Mouse (Mus musculus) layer of hippocampus, adult 8-10 months (tissue): ENCODE data around the gene Lrch3. TPM values are rescaled to one million over a fixed set of nuclear protein-coding genes. Genes with fewer than 3 reads are reported as not detected.

Experiments
- DNase-seq, 2 experiments: peaks; one replicate each; pipeline ENCODE4 v3.0.0; 2022; ENCODE audit warnings: low spot score in 2 of 2
- total RNA-seq, 4 experiments: library from RNA; stranded (reverse); gene quantifications; 2 replicates each; pipeline ENCODE4 v1.2.4; 2022

Lrch3 gene
- total RNA-seq, 4 experiments from 2014 or later: 35.9 to 54.4 (median 46.4) TPM

DNA sequence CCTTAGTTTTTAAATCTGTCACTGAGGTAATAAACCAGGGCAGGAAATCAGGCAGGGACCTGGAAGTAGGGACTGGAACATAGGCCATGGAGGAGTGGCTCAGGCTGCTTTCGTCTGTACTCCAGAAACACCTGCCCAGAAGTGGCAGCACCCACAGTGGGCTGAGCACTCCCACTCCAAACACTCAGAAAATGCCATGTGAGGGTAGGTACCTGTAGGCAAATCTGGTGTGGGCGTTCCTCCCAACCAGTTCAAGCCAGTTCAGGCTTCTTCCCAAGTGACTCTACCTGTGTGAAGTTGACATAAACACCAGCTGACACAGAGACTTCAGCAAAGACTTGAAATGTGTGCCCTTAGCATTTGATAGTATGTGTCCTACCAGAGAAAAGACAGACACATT, 70.7 kb downstream of the Lrch3 start:
- DNase-seq: no peak

DNA sequence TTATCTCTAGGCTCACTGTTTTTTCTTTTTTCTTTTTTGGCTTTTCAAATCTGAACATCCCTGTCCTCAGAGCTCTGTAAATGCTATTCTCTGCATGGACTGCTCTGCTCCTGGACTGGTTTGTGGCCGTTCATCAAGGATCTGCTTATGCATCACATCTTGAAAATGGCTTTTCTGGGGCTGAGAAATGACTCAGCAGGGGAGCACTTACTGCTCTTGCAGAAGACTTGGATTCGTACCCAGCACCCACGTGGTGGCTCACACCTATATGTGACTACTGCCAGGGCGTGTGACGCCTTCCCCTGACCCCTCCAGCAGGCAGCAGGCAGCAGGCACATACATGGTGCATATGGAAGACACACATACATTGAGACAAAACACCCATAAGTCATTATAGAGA, 78.3 kb downstream of the Lrch3 start:
- no peak for DNase-seq

DNA sequence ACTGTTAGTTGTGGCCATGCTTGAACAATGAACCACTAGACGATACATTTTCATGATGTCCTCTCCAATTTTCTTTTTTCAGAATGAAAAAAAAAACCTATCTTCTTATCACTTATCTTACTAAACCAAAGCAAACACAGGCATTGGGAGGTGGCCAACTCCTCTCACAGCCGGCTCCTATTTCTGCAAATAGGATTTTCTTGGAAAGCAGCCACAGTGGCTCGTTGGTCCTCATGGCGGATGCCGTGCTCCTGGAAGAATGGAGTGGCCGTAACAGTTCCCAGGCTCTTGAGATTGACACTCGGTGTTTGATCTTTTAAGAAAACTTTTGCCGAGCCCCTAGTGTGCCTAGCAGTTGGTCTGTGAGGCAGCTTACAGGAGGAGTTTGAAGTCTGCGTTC, 91.3 kb downstream of the Lrch3 start:
- no peak for DNase-seq

DNA sequence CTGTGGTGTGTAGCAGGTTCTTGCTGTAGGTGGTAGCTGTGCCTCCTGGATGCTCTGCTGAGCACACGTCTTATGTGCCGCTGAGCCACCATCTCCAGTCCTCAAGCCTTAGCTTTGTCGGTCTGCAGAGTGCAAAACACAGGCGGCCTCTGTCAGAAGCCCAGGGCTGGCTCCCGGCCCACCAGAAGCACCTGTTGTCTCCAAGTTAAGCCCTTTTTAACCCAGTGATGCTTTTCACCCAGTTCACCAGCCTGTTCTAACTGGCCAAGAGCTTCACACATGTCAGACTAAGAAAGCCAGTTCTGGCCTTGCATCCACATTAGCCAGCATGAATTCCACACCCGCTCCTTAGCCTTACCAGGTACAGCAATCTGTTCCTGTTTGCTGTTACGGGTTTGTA, 93.0 kb downstream of the Lrch3 start:
- no peak for DNase-seq

DNA sequence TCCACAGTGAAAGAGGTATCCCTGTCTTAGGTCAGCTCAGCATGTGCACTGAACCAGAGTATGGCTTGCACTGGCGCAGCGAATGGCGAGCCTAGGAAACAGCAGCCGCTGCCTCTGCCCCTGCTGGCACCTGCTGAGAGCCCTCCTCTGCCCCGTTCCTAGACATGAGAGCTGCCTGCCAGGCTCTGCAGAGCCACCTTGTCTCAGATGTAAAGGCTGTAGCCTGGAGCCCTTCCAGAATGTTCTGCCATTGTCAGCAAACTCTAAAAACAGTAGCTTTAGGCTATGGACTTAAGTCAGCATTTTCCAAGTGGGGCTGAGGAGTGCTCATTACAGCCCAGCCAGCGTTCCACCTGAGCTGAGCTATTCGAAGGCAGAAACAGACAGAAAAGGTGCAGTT, 93.5 kb downstream of the Lrch3 start:
- no peak for DNase-seq

DNA sequence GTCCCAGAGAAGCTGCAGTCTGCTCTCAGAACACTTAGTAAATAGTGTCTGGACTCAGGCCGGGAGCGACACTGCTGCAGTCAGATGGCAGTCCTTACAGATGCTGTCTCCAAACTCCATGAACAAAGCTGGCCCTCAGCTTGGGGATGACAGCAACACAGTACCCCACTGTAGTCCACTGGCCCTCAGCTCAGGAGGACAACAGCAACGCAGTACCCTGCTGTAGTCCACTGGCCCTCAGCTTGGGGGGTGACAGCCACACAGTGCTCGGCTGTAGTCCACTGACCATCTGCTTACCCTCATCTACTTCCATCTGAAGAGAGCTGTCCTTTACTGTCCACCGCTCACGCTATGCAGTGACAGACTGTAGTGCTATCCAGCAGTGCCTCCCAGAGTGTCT, 96.3 kb downstream of the Lrch3 start:
- peak in 1 of 2 experiments; percentile 46 for DNase-seq

DNA sequence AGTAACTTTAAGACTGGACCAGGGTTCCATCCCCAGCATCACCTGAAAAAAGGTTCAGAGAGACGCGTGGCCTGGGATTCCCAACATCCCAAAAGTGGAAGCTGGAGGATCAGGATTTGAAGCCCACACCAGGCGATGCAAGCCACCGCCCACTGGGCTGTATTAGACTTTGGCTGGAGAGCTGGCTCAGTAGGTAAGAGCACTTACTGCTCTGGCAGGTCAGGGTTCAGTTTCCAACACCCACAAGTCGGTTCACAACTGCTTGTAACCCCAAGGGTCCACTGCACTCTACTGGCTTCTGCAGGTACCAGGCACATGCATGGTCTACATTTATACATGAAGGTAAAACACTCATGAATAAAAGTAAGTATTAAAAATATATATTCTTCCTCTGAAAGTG, 99.9 kb downstream of the Lrch3 start:
- no peak for DNase-seq

DNA sequence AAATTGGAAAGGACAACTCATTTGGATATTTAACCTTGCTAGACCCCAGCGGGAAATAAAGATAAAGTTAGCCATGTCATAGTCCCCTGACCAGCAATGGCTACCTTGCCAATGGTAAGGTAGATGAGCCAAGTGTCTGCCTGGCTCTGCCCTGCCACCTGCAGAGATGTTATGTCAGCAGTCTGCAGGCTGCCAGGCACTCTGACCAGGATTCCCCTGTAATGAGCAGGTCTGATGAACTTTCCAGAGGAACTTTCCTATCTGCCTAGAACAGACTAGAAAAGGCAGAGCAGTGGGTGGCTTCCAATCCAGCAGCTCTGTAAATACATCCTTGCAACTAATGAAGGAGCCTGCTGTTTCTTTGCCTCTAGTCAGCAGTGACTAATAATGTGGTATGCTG, 101.0 kb downstream of the Lrch3 start:
- no peak for DNase-seq

DNA sequence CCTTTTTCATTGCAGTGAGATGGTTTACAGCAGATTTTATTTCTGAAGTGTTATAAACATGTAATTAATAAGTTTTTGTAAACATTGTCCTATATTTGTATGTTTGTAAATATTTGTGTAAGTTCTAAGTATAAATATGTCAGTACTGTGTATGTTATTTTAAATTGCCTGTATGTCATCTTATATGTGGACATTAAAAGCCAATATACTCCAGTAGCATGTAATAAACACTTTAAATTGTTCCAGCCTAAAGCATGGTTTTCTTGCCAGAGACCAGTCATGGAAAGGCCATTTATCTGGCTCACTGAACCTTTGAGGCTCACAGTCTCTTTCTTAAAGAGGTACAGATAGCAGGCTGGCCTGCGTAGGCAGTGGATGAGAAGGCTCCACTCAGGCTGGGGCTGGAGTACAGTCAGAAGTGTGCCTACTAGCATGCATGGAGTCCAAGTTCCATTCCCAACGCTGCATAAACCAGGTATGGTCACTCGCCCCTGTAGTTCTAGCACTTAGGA, 101.6 kb downstream of the Lrch3 start:
- no peak for DNase-seq

DNA sequence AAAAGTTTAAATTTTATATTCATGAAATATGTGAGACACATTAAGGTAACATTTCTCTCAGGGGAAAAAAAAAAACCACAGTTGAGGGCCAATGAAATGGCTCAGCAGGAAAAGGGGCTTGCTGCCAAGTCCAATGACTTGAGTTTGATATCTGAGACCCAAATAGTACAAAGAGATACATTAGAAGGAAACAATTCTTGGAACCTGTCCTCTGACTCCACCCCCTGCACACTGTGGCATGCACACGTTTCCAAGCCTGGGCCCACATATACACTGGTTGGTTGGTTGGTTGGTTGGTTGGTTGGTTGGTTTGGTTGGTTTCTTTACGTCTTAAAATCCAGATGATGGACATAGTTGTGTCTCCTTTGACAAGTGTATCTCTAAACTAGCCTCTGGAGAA, 102.1 kb downstream of the Lrch3 start:
- DNase-seq: no peak

DNA sequence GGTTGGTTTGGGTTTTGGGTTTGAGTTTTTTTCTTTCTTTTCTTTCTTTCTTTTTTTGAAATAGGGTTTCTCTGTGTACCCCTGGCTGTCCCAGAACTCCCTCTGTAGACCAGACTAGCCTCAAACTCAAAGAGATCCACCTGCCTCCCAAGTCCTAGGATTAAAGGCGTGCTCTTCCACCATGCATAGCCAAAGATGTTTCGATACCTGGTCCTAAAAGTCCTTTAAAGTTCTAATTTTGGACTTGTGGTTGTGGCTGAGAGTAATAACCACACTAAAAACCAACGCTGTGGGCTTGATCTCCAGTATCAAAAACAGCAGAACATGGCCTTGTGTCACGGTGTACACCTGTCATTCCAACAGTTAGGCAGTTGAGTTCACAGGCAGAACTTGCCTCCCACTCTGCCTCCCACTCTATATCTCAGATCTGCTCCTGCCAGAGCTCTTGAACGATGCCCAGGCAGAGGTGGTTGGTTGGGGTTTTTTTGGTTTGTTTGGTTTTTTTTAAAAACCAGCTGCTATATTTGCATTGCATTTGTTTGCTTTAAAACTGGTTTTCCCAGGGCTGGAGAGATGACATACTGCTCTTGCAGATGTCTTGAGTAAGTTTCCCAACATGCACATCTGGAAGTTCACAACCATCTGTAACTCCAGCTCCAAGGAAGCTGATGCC, 103.9 kb downstream of the Lrch3 start:
- DNase-seq: no peak

DNA sequence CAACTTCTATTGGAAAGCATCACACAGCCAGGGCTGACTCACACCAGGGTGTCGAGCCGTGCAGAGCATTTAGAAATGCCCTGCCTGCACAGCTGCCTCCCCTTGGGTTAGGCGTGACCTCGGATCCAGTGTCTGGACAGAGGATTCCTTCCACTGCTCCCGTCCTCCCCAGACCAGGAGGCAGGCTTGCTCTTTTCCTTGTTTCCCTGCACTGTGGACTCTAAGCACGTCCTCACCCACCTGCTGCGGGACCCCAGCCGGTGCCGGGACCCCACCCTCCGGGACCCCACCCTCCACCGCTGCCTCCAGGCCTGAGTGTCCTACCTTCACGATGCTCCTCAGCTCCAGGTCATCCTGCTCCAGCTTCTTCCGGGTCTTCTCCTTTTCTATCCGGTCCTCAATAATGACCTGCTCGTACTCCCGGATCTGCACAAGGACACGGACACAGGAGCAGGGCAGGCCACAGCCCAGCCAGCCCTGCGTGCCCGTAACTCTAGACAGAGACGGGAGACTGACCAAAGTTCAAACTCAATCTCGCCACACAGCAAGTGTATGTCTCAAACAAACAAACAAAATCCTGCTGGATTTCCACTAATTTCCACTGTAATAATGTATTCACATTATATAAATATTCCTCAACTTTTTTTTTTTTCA, 105.3 kb downstream of the Lrch3 start:
- DNase-seq: no peak

DNA sequence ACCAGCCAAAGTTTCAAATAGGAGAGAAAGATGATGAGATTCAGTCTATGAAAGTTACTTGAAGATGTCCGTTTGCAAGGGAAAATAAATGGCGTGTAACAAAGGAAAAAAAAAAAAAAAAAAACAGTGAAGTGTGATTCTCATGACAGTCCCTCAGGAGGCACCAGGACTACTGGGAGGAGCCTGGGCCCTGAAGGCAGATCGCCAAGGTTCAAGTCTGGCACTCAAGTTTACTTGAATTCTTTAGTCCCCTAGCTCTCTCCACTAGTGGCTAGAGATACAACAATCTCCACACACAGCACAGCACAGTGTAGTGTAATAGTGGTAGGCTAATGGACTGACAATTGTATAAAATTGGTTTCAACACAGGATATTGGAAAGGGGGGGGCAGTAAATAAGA, 107.5 kb downstream of the Lrch3 start:
- DNase-seq: no peak

DNA sequence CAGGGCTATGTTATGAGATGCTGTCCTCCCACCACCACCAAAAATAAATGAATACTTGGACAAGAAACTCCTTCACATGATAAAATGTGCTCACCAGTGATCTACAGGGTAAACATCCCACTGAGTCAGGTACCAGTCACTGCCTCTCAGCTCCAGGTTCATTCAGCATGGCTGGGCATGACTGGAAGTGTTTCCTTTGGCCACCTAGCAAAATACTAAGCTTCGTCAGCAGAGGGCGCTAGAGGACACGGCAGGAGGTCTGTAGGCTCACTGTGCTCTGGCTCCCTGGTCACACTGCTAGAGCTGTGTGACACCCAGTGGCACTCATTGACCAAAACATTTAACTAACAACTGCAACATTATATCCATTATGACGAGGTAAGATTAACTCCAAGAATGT, 109.8 kb downstream of the Lrch3 start:
- peak; percentile 61 to 86 for DNase-seq

DNA sequence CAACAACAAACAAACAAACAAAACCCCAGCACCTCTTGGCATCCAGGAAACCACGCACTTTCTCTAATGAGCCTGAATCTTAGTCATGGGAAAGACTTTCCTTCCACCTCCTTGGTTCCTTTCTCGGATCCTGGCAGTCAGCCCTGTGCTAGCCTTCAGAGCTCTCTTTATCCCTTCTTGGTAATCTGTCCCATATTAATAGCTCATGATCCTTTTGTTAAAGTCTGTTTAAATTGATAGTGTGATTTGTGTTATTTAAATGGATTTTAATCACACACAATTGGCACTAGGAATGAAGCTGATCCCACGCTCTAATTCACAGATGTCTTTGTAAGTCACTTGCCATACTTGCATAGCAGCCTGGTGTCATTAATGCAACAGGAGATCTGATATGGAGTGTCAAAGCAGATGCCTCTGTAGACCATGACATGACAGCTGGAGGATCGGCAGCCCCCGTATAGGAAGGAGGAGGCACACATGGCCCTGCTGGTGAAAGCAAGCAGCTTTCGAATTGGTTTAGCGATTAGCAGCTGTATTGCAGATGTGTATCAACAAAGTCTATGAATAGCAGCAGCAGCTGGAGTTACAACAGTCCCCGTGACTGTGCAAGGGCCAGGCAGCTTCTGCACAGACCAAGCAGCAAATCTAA, 110.7 kb downstream of the Lrch3 start:
- DNase-seq: peak; percentile 42 to 56

DNA sequence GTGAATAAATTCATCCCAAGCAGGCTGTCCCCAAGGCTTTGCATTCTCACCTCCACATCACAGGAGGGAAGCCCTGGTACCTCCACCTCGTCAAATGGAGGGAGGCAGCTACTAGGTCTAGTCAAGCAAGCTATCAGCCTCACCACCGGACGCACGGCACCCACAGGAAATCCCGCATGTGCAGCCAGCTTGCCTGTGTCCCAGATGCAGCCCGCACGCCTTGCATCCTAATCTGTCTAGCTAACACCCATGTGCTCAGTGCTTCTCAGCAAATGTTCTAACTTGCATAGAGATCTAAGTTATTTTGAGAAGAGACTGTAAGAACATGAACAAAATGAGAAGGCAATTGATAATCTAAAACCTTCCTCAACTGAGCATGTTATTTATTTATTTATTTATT, 112.5 kb downstream of the Lrch3 start:
- no peak for DNase-seq

DNA sequence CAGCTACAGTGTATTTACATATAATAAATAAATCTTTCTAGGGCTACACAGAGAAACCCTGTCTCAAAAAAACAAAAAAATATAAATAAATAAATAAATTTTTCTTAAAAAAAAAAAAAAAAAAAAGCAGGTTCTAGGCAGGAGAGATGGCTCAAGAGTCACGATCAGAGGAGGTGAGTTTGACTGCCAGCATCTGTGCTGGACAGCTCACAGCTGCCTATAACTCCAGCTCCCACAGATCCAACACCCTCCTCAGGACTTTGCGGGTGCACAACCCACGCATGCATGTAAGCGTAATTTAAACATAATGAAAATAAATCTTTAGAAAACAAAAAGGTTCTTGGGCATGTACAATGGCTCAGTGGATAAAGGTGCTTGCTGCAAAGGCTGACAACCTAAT, 122.1 kb downstream of the Lrch3 start:
- no peak for DNase-seq

DNA sequence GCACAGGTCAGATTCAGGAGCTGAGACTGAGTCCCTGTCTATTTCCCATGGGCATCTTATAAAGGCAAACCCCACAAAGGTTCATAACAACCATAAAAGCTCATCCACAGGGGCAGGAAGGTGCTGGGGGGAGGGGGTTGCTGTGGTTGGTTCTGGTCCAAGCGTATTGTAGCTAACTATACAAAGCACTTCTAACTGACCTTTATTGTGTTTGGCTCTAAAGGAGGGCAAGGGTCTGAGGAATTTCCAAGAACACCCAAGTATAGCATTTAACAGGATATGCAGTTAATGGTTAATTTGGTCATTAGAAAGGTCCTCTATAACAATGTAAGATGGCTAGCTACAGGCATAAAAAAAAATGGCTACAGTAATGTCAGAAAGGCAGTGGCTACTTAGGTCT, 128.8 kb downstream of the Lrch3 start:
- no peak for DNase-seq

DNA sequence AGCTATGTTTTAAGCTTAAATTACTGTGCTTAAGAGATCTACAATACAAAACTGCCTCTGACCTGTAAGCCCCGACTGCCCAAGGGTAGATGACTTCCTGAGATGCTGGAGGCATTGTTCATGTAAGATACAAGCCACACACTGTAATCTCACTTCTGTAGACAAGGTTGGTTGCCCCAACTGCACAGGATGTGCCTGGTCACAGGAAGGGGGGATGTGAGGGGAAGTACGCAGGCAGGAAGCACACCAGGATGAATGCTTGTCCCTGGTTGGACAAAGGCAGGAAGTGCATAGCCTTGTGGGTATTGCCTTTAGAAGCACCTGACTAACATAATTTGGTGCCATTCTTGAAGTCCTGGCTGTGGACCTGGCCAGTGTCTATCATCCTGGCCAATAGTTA, 129.4 kb downstream of the Lrch3 start:
- DNase-seq: no peak

DNA sequence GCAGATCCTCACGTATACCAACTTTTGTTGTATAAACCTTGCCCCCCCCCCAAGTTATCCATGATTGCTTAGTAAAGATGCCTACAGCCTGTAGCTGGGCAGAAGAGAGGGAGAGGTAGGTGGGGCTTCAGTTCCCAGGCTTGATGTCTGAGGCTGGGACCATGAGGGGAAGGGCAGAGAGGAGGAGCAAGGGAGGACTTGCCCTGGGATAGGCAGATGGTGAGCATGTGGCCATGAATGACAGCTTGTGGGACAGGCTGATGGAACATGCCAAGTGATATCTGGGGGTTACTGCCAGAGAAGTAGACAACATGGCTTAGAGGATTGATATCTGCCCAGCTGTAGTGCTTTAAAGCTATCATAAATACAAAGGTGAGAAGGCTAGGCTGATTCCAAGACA, 134.1 kb downstream of the Lrch3 start:
- DNase-seq: no peak

DNA sequence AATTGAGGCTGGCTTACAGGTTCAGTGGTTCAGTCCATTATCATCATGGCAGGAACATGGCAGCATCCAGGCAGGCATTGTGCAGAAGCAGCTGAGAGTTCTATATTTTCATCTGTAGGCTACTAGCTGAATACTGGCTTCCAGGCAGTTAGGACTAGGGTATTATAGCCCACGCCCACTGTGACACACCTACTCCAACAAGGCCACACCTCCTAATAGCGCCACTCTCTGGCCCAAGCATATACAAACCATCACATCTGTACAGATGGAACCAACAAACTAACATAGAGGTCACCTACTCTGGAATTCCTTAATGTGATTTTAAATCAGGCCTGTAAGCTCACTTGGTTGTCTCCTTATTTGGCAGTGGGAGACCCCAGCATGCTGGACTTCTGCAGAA, 134.8 kb downstream of the Lrch3 start:
- DNase-seq: no peak

DNA sequence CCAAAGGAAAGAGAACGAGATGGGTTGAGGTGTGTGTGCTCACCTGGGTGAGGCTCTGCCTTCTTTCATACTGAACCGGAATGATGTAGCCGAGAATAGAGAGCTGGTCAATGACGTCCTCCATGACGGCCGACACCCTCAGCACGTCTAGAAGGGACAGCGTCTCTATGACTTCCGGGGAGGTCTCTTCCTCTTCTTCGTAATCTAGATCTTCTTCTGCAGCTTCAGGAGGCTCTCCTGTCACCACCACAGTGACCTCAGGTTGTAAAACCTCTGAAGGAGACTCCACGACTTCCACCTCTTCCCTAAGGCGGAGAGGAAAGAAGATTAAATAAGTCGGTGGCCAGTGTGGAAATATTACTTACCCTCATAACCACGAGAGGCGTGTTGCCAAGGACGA, 135.9 kb downstream of the Lrch3 start:
- DNase-seq: no peak

DNA sequence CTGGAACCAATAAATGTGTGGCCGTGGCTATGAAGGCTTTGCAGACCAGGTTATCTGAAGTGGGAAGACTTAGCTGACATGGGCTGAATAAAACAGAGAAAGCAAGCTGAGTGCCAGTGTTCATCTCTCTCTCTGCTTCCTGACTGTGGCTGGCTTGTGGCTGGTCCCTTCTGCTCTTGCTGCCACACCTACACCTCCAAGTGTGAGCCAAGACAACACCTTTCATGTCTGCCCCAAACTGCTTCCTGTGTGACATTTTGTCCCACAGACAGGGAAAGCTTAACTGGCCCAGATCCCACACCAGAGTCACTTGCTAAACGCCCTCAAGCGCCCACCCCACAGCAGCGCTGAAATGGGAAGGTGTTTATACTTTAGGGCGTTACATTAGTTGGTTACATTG, 139.2 kb downstream of the Lrch3 start:
- no peak for DNase-seq
